Comparison of ENCODE assay signal across 13 mouse cellular contexts in genomic region chr17:7218396-7218795, GRCm38 (mm10). TPM values are rescaled to one million over a fixed set of nuclear protein-coding genes. Genes with fewer than 3 reads are reported as not detected.
DNase-seq lines count a peak whose midpoint lies in the region; ATAC-seq lines count a peak whose summit lies in the region.
"Had no signal": no experiment of that assay in that cellular context is flagged by ENCODE, and none has a peak within 500 bp of the region (broad histone marks: within the 10 kb centered on the region; RNA-seq: fewer than 3 reads in every experiment).

No protein-coding gene starts in this region.

- no peaks in the 10 kb centered on the region for H3K9me3 ChIP-seq in heart, embryonic 13.5 days
- H3K9me3 ChIP-seq in midbrain, embryonic 10.5 days (replicated peaks) = no peaks in the 10 kb centered on the region
- no peaks in the 10 kb centered on the region for H3K9me3 ChIP-seq in midbrain, embryonic 16.5 days (replicated peaks; ENCODE audit: control insufficient read depth, low read length, poor library complexity, severe bottlenecking)
- H3K9me3 ChIP-seq in hindbrain, embryonic 16.5 days (ENCODE audit: control insufficient read depth, low read length) = no peaks in the 10 kb centered on the region
- H3K9me3 ChIP-seq: liver, embryonic 15.5 days; stomach, embryonic 15.5 days had no signal

- intact Hi-C loops in heart, postnatal 10 days (cut with DNase I) = no loop called here

- H3K27me3 ChIP-seq in heart, embryonic 13.5 days (replicated peaks) = no peaks in the 10 kb centered on the region
- H3K27me3 ChIP-seq in midbrain, embryonic 10.5 days (ENCODE audit: low read depth, poor library complexity, severe bottlenecking) = no peaks in the 10 kb centered on the region
- no peaks in the 10 kb centered on the region for H3K27me3 ChIP-seq in midbrain, embryonic 16.5 days (ENCODE audit: control insufficient read depth, insufficient read depth, low read depth, low read length)
- no peaks in the 10 kb centered on the region for H3K27me3 ChIP-seq in hindbrain, embryonic 16.5 days (replicated peaks; ENCODE audit: control insufficient read depth, insufficient read depth, low read length)
- H3K27me3 ChIP-seq: liver, embryonic 15.5 days; stomach, embryonic 15.5 days had no signal

- H3K4me1 ChIP-seq in heart, embryonic 13.5 days = peaks cover 75% of the 10 kb centered on the region
- H3K4me1 ChIP-seq in midbrain, embryonic 10.5 days = peaks cover 29% of the 10 kb centered on the region
- peaks cover 19% of the 10 kb centered on the region for H3K4me1 ChIP-seq in midbrain, embryonic 16.5 days (ENCODE audit: control insufficient read depth, insufficient read depth, low read length)
- peaks cover 20% of the 10 kb centered on the region for H3K4me1 ChIP-seq in hindbrain, embryonic 16.5 days (ENCODE audit: control insufficient read depth, insufficient read depth, low read depth, low read length)
- H3K4me1 ChIP-seq: liver, embryonic 15.5 days; stomach, embryonic 15.5 days had no signal

- no peak overlapping the region for H3K4me2 ChIP-seq in heart, embryonic 13.5 days
- H3K4me2 ChIP-seq in midbrain, embryonic 16.5 days (ENCODE audit: low read length) = no peak overlapping the region
- no peak overlapping the region for H3K4me2 ChIP-seq in hindbrain, embryonic 16.5 days (ENCODE audit: low read length)
- H3K4me2 ChIP-seq: liver, embryonic 15.5 days; stomach, embryonic 15.5 days had no signal

- no peak overlapping the region for H3K9ac ChIP-seq in heart, embryonic 13.5 days
- H3K9ac ChIP-seq in midbrain, embryonic 16.5 days (ENCODE audit: low read depth, low read length) = no peak overlapping the region
- H3K9ac ChIP-seq in hindbrain, embryonic 16.5 days (ENCODE audit: low read depth, low read length) = no peak overlapping the region
- H3K9ac ChIP-seq: liver, embryonic 15.5 days; stomach, embryonic 15.5 days had no signal

- no peak for ATAC-seq in heart, embryonic 13.5 days (ENCODE audit: extremely low read depth, insufficient number of reproducible peaks, low FRiP score, low TSS enrichment)
- no peak for ATAC-seq in midbrain, embryonic 16.5 days
- ATAC-seq in hindbrain, embryonic 16.5 days = 0 out of 2 replicates have a peak, but pooled peaks have one; percentile 19
- no peak for ATAC-seq in erythroid progenitor cell, adult 5-6 weeks (replicated peaks; ENCODE audit: low FRiP score, poor library complexity, severe bottlenecking)

- H3K27ac ChIP-seq in heart, embryonic 13.5 days (replicated peaks) = peak overlapping the region; percentile 77
- 0 out of 2 replicates have a peak overlapping the region, but pooled peaks have one; percentile 42 for H3K27ac ChIP-seq in midbrain, embryonic 10.5 days (replicated peaks)
- H3K27ac ChIP-seq in midbrain, embryonic 16.5 days (ENCODE audit: low read length) = no peak overlapping the region
- peak overlapping the region; percentile 55; the same call in 1 of the 2 replicates for H3K27ac ChIP-seq in hindbrain, embryonic 16.5 days (ENCODE audit: low read depth, low read length)
- H3K27ac ChIP-seq: liver, embryonic 15.5 days had no signal

- no peak overlapping the region for H3K4me3 ChIP-seq in heart, embryonic 13.5 days
- no peak overlapping the region for H3K4me3 ChIP-seq in midbrain, embryonic 10.5 days
- no peak overlapping the region for H3K4me3 ChIP-seq in midbrain, embryonic 16.5 days (ENCODE audit: low read depth, low read length)
- no peak overlapping the region for H3K4me3 ChIP-seq in hindbrain, embryonic 16.5 days (ENCODE audit: low read length)
- H3K4me3 ChIP-seq: liver, embryonic 15.5 days; stomach, embryonic 15.5 days had no signal

- no peak for DNase-seq in heart, postnatal 10 days
- no peak for DNase-seq in midbrain, embryonic 10.5 days (ENCODE audit: low spot score)
- DNase-seq in brain, adult 2 months (ENCODE audit: low read depth, low spot score) = peak; percentile 67
- DNase-seq in layer of hippocampus, adult 9-11 months = no peak
- DNase-seq: adrenal gland, postnatal 10 days; gastrocnemius, postnatal 14 days; kidney, postnatal 4 days had no signal

- 74% methylated on average over 9 of the region's 9 CpGs for WGBS in heart, embryonic 13.5 days
- 91% methylated on average over 9 of the region's 9 CpGs for WGBS in midbrain, embryonic 10.5 days
- WGBS in midbrain, embryonic 16.5 days = 91% methylated on average over 9 of the region's 9 CpGs
- 80% methylated on average over 9 of the region's 9 CpGs for WGBS in hindbrain, embryonic 16.5 days

- H3K36me3 ChIP-seq in heart, embryonic 13.5 days = peaks cover 6% of the 10 kb centered on the region; the same call in 1 of the 2 replicates
- no peaks in the 10 kb centered on the region for H3K36me3 ChIP-seq in midbrain, embryonic 10.5 days
- no peaks in the 10 kb centered on the region for H3K36me3 ChIP-seq in midbrain, embryonic 16.5 days (ENCODE audit: control insufficient read depth, insufficient read depth, low read length)
- no peaks in the 10 kb centered on the region for H3K36me3 ChIP-seq in hindbrain, embryonic 16.5 days (ENCODE audit: control insufficient read depth, insufficient read depth, low read length)
- H3K36me3 ChIP-seq: liver, embryonic 15.5 days; stomach, embryonic 15.5 days had no signal

RNA-seq across cellular contexts. Expression of gene Rps6ka2, which starts 48.5 kb away (rescaled TPM):
- 35.9 and 37.5 TPM in 2 replicates for polyA plus RNA-seq in heart, embryonic 13.5 days (2015; fragmentation: Nextera tagmentation; extraction: Ambion mirVana)
- 10 to 100 TPM; 16.7 to 20.9 TPM for total RNA-seq in heart, postnatal 10 days (2021)
- polyA plus RNA-seq in midbrain, embryonic 10.5 days (2016; fragmentation: Nextera tagmentation; extraction: Ambion mirVana) = 21.4 and 24.4 TPM in 2 replicates
- polyA plus RNA-seq in midbrain, embryonic 16.5 days (2015; fragmentation: Nextera tagmentation; extraction: Ambion mirVana) = 19.6 and 22.1 TPM in 2 replicates
- 18.7 and 20.9 TPM in 2 replicates for polyA plus RNA-seq in hindbrain, embryonic 16.5 days (2015; fragmentation: Nextera tagmentation; extraction: Ambion mirVana)
- total RNA-seq in erythroid progenitor cell, adult 5-6 weeks (2015; ENCODE audit: low replicate concordance) = 1.7 and 4.3 TPM in 2 replicates
- total RNA-seq in erythroid progenitor cell, adult 5-6 weeks (2017; ENCODE audit: low replicate concordance) = 2.2 and 3.1 TPM in 2 replicates
